Mouse (Mus musculus): ENCODE measurements around the gene Rad23a.

DNA sequence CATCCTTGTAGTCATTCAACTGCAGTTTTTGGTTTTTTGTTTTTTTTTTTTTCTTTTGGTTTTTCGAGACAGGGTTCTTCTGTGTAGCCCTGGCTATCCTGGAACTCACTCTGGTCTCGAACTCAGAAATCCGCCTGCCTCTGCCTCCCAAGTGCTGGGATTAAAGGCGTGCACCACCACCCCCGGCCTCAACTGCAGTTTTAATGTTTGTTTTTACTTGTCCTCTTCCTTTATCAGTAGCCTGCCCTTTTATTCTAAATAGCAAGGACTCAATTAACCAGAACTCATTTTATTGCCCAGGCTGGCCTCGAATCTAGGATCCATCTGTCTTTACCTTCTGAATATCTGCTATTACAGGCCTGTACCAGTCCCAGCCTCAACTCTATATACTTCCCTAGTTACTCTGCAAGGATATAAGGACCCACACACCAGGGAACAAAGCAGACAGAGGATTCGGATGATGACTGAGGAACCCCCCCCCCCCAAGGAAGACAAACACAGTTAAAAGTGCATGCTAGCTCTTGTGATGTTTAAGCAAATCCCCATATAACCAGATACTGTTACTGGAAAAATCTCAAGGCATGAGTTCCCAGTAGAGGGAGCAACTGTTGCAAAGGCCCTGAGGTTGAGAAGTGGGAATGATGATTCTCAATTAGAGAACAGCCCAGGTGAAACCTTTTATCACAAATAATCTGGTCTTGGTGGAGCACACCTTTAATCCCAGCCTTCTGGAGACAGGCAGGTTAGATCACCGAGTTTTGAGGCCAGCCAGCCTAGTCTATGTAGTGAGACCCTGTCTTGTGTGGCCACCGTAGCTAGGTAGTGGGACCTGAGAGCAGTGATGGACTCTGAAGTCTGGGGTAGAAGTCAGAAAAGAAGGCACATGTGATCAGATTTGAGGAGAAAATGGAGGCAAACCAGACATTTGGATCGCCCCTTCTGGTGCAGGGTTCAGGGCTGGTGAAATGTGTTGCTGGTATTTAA lies 7.4 kb downstream of the Rad23a start:
- TF ChIP-seq GATA1 (IDR thresholded peaks at IDR 0.05; ENCODE audit: borderline replicate concordance, low read length): no peak
- no peak for TF ChIP-seq FLI1 (IDR thresholded peaks at IDR 0.05; ENCODE audit: low read length)
